Mouse (Mus musculus) embryonic facial prominence, embryonic 14.5 days (tissue): Measurements from ENCODE around the gene N4bp3. TPM values are rescaled to one million over a fixed set of nuclear protein-coding genes. Genes with fewer than 3 reads are reported as not detected.

Experiments
- ATAC-seq: fragments of 200-750 bp; cut with Nextera tagmentation; 2 replicates; pipeline ENCODE4 v1.8.0; 2017; ENCODE audit warnings: low read depth, moderate number of reproducible peaks, moderate TSS enrichment
- DNase-seq: peaks from one replicate; pipeline ENCODE4 v3.0.0-alpha.2; 2015; ENCODE audit warnings: low spot score
- H3K27ac ChIP-seq: fragments of 300-500 bp; sonication (generic); replicated peaks from 2 replicates; pipeline ENCODE4 v1.5.1; 2014; ENCODE audit warnings: low read depth, mild to moderate bottlenecking, low read length, moderate library complexity
- H3K27me3 ChIP-seq: fragments of 300-500 bp; sonication (generic); replicated peaks from 2 replicates; pipeline ENCODE4 v1.6.1; 2014; ENCODE audit warnings: low read length; ENCODE audit not compliant: control insufficient read depth, insufficient read depth
- H3K36me3 ChIP-seq: fragments of 300-500 bp; sonication (generic); 2 replicates; pipeline ENCODE4 v1.6.1; 2014; ENCODE audit warnings: low read length, mixed read lengths; ENCODE audit not compliant: control insufficient read depth, insufficient read depth
- H3K4me1 ChIP-seq: fragments of 300-500 bp; sonication (generic); 2 replicates; pipeline ENCODE4 v1.6.1; 2014; ENCODE audit warnings: antibody characterized with exemption, low read length; ENCODE audit not compliant: control insufficient read depth, insufficient read depth
- H3K4me2 ChIP-seq: fragments of 300-500 bp; sonication (generic); 2 replicates; pipeline ENCODE4 v1.6.1; 2014; ENCODE audit warnings: low read depth, mild to moderate bottlenecking, low read length, moderate library complexity, mixed read lengths
- H3K4me3 ChIP-seq: fragments of 300-500 bp; sonication (generic); 2 replicates; pipeline ENCODE4 v1.5.1; 2014; ENCODE audit warnings: low read depth, mild to moderate bottlenecking, low read length
- H3K9ac ChIP-seq: fragments of 300-500 bp; sonication (generic); 2 replicates; pipeline ENCODE4 v1.6.1; 2014; ENCODE audit warnings: low read depth, mild to moderate bottlenecking, low read length, moderate library complexity, mixed read lengths
- H3K9me3 ChIP-seq: fragments of 300-500 bp; sonication (generic); 2 replicates; pipeline ENCODE4 v1.6.1; 2016; ENCODE audit warnings: low read length; ENCODE audit not compliant: control insufficient read depth
- WGBS: fragments of 180-500 bp; shearing (Covaris S2); extraction: QIAGEN DNeasy Blood & Tissue Kit; methylation state at CpG from one replicate; pipeline ENCODE4 v1.1.7; 2014; 5-methylcytosine and 5-hydroxymethylcytosine counted together
- polyA plus RNA-seq: library from polyadenylated mRNA; unstranded; fragments of >200 nt; fragmentation: Nextera tagmentation; extraction: Ambion mirVana; gene quantifications from 2 replicates; pipeline ENCODE4 v1.2.1, GENCODE M21; 2014

The N4bp3 gene
- polyA plus RNA-seq, 1 experiment from 2014 or later: 32.1 TPM

- no peaks in the 10 kb centered on the region for H3K27me3 ChIP-seq
- DNase-seq (no peak), ATAC-seq (no peak)
- no peaks in the 10 kb centered on the region for H3K9me3 ChIP-seq
- no peak overlapping the region for H3K4me2 ChIP-seq
- H3K4me1 ChIP-seq: no peaks in the 10 kb centered on the region
- no peak overlapping the region for H3K9ac ChIP-seq
- no peak overlapping the region for H3K27ac ChIP-seq
- H3K4me3 ChIP-seq: no peak overlapping the region
- WGBS: 79% methylated on average over 15 of the region's 15 CpGs
- peaks cover 42% of the 10 kb centered on the region for H3K36me3 ChIP-seq
These were observed 20.9 kb downstream of the N4bp3 start for GRCm38 (mm10) chr11:51629651-51630314.

GRCm38 (mm10) chr11:51627907-51628306 lies 22.7 kb downstream of the N4bp3 start:
- Histone ChIP-seq H3K4me1 (no peaks in the 10 kb centered on the region), H3K9ac (no peak overlapping the region), H3K27me3 (no peaks in the 10 kb centered on the region), H3K9me3 (no peaks in the 10 kb centered on the region), H3K27ac (no peak overlapping the region), H3K4me3 (no peak overlapping the region), H3K4me2 (no peak overlapping the region), H3K36me3 (peaks cover 61% of the 10 kb centered on the region)
- 85% methylated on average over 8 of the region's 8 CpGs for WGBS
- ATAC-seq: peak; percentile 30; the same call in 1 of the 2 replicates
- DNase-seq: no peak

- Histone ChIP-seq H3K4me3 (no peak overlapping the region), H3K27me3 (no peaks in the 10 kb centered on the region), H3K4me2 (no peak overlapping the region), H3K9ac (no peak overlapping the region), H3K27ac (no peak overlapping the region), H3K4me1 (no peaks in the 10 kb centered on the region), H3K36me3 (peaks cover 65% of the 10 kb centered on the region), H3K9me3 (no peaks in the 10 kb centered on the region)
- 92% methylated on average over 9 of the region's 9 CpGs for WGBS
- DNase-seq (no peak), ATAC-seq (no peak)
These were observed 23.2 kb downstream of the N4bp3 start for GRCm38 (mm10) chr11:51627425-51627824.

- no peak overlapping the region for H3K4me3 ChIP-seq
- H3K4me1 ChIP-seq: peaks cover 7% of the 10 kb centered on the region
- H3K9ac ChIP-seq: no peak overlapping the region
- H3K9me3 ChIP-seq: no peaks in the 10 kb centered on the region
- no peaks in the 10 kb centered on the region for H3K27me3 ChIP-seq
- ATAC-seq (no peak), DNase-seq (no peak)
- WGBS: 81% methylated on average over 5 of the region's 5 CpGs
- H3K27ac ChIP-seq: no peak overlapping the region
- peaks cover 75% of the 10 kb centered on the region for H3K36me3 ChIP-seq
- no peak overlapping the region for H3K4me2 ChIP-seq
These were observed 25.3 kb downstream of the N4bp3 start for GRCm38 (mm10) chr11:51625187-51625820.

- no peak for ATAC-seq
- no peaks in the 10 kb centered on the region for H3K27me3 ChIP-seq
- no peak overlapping the region for H3K9ac ChIP-seq
- peaks cover 65% of the 10 kb centered on the region for H3K36me3 ChIP-seq
- no peaks in the 10 kb centered on the region for H3K9me3 ChIP-seq
- WGBS: 88% methylated on average over 7 of the region's 7 CpGs
- H3K4me2 ChIP-seq: no peak overlapping the region
- DNase-seq: no peak
- H3K4me3 ChIP-seq: no peak overlapping the region
- peaks cover 8% of the 10 kb centered on the region for H3K4me1 ChIP-seq
- no peak overlapping the region for H3K27ac ChIP-seq
These were observed 27.6 kb downstream of the N4bp3 start for GRCm38 (mm10) chr11:51622971-51623491.

GRCm38 (mm10) chr11:51621776-51622175 lies 28.9 kb downstream of the N4bp3 start:
- Histone ChIP-seq H3K9me3 (no peaks in the 10 kb centered on the region), H3K27ac (no peak overlapping the region), H3K4me2 (no peak overlapping the region), H3K4me3 (no peak overlapping the region), H3K9ac (no peak overlapping the region), H3K27me3 (no peaks in the 10 kb centered on the region), H3K36me3 (peaks cover 53% of the 10 kb centered on the region), H3K4me1 (peaks cover 8% of the 10 kb centered on the region)
- DNase-seq (no peak), ATAC-seq (no peak)
- WGBS: 97% methylated on average over 2 of the region's 2 CpGs

- Histone ChIP-seq H3K4me1 (peaks cover 15% of the 10 kb centered on the region), H3K27me3 (no peaks in the 10 kb centered on the region), H3K27ac (0 out of 2 replicates have a peak overlapping the region, but pooled peaks have one; percentile 10), H3K9me3 (no peaks in the 10 kb centered on the region), H3K36me3 (peaks cover 37% of the 10 kb centered on the region), H3K9ac (peak overlapping the region; percentile 71), H3K4me2 (peak overlapping the region; percentile 77), H3K4me3 (peak overlapping the region; percentile 58)
- ATAC-seq: no peak
- WGBS: under 1% methylated on average over 11 of the region's 11 CpGs
- DNase-seq: no peak
These were observed 30.6 kb downstream of the N4bp3 start for GRCm38 (mm10) chr11:51620084-51620483.

GRCm38 (mm10) chr11:51619409-51620060 lies 31.1 kb downstream of the N4bp3 start, which contains the start of gene Nhp2:
TSS of gene Nhp2 (plus strand) at chr11:51619735.
- under 1% methylated on average over 50 of the region's 51 CpGs for WGBS
- peak; percentile 93 for ATAC-seq

More at GRCm38 (mm10) chr11:51619409-51620060, 31.1 kb downstream of the N4bp3 start, which contains the start of gene Nhp2:
- no peaks in the 10 kb centered on the region for H3K27me3 ChIP-seq
- peak within 1 kb of the TSS; percentile 71 for H3K9ac ChIP-seq
- peak within 1 kb of the TSS; percentile 77 for H3K4me2 ChIP-seq
- H3K9me3 ChIP-seq: no peaks in the 10 kb centered on the region
- H3K4me3 ChIP-seq: peak within 1 kb of the TSS; percentile 58
- DNase-seq: peak; percentile 99
- peaks cover 19% of the 10 kb centered on the region for H3K4me1 ChIP-seq
- H3K27ac ChIP-seq: 0 out of 2 replicates have a peak within 1 kb of the TSS, but pooled peaks have one; percentile 10
- peaks cover 31% of the 10 kb centered on the region for H3K36me3 ChIP-seq
